Mouse (Mus musculus) spleen, postnatal 4 days (tissue): Measurements from ENCODE around the gene Ppt2.

Source experiments
- DNase-seq, 2 experiments: peaks; one replicate each; pipeline ENCODE4 v3.0.0; 2022; ENCODE audit warnings: low spot score in 2 of 2

The Ppt2 gene

DNA sequence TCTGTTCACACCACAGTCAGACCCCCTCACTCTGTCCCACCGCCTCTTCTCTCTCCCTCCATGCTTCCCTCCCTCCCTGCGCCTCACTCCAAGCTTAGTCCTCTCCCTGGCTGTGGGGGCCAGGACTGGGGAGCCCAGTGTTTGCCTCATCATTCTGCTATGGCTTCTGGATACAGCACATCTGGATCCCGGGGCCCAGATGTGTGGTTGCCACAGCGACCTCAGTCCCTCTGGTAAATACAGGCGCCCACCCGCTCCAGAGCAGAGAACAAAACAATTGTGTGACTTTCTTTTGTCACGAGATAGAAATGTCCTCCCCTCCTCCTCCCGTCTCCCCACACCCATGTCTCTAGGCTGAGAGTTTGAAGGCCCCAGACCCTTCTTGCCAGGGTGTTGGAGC is 28.4 kb upstream of the Ppt2 start:
- no peak for DNase-seq

DNA sequence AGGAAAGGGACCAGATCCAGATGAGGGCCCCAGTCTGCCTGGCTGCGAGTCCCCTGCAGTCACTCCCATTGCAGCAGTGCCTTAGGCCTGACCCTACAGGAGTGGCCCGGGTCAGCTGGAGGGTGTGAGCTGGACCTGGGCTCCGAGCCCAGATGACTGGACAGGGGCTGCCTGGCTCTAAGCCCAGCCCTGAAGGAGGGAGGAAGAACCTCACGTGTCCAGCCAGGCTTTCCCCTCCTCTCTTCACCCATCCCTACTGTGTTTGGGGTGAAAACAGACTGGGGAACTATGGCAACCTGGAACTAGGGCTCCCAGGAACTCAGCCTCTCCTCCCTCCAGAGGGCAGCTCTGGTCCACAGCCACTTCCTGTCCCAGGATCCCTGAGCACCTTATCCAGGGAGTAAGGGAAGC is 27.3 kb upstream of the Ppt2 start:
- DNase-seq = no peak

- DNase-seq = no peak
These were observed 26.9 kb upstream of the Ppt2 start for GRCm38 (mm10) chr17:34655160-34655559.

GRCm38 (mm10) chr17:34654392-34654791 is 26.1 kb upstream of the Ppt2 start:
- DNase-seq = no peak

DNA sequence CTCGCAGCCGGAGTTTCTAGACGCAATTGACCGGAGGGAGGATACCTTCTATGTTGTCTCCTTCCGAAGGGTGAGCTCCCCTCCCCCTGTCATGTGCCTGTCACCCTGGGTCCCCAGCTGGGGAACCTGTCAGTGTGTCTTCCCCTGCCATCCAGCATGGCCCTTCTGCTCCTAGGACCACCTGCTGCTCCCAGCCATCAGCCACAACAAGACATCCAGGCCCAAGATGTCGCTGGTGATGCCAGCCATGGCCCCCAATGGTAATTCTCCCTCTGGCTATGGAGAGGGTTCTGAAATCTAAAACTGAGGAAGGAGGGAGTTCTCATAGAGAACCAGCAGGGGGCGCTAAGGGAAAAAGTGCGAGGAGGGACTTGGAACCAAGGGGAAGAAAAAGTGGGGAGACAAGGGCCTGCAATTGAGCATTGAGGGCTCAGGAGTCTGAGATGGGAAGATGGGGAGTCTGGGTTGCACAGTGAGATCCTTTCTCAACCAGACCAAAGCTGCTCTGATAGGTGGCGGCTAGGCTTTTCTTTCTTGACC is 25.5 kb upstream of the Ppt2 start:
- peak; percentile 57 to 85 for DNase-seq

DNA sequence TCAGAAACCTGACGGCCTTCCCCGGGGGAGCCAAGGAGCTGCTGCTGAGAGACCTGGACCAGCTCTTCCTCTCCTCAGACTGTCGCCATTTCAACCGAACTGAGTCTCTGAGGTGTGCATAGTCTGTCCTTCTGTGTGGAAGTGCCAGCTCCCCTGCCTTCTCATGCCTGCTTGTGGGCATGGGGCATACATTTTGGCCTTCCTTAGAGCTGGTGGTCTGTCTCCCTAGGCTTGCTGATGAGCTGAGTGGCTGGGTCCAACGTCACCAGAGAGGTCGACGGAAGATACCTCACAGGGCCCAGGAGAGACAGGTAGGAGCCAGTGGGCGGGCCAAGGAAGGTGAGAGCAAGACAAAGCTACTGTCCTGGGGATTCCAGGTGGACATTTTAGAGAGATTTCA is 24.7 kb upstream of the Ppt2 start:
- DNase-seq = no peak

DNA sequence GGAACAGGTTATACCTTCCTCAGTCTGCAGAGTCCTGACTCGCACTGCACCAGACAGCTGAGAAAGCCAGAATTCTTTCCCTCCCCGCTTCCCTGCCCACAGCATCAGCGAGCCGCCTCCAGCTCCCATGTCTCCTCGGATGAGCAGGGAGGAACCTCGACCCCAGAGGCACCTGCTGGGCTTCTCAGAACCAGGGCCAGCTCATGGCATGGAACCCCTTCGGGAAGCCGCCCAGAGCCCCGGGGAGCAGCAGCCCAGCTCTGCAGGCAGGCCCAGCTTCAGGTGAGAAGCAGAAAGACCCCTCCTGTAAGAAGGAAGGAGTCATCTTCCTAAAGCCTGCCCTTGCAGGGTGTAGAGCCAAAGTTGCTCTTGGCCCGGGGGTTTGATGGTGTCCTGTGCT is 24.2 kb upstream of the Ppt2 start:
- DNase-seq = no peak

- DNase-seq = peak; percentile 53 to 82
These were observed 23.4 kb upstream of the Ppt2 start for GRCm38 (mm10) chr17:34651507-34652221.

DNA sequence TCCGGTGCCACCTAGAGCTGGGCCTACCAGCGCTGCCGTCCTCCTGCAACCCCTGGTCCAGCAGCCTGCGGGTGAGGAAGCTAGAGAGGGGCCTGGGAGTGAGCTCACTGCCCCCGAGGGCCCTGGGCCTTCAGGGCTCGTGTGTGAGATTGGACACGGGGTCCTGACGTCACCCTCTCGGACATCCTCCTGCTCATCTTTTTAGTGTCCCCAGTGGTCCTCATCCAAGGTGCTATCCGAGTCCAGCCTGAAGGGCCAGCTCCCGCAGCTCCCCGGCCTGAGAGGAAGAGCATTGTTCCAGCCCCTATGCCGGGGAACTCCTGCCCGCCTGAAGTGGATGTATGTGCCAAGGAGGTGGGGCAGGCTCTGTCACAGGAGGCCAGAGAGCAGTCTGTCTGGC is 22.5 kb upstream of the Ppt2 start:
- no peak for DNase-seq

GRCm38 (mm10) chr17:34649106-34649864 is 21.0 kb upstream of the Ppt2 start:
- DNase-seq = peak in 1 of 2 experiments; percentile 59

GRCm38 (mm10) chr17:34648141-34648890 is 20.0 kb upstream of the Ppt2 start:
- DNase-seq = no peak

- peak; percentile 93 to 95 for DNase-seq
These were observed 18.8 kb upstream of the Ppt2 start, which contains the start of gene Atf6b for GRCm38 (mm10) chr17:34646906-34647787. TSS of gene Atf6b (plus strand) at chr17:34647146.

DNA sequence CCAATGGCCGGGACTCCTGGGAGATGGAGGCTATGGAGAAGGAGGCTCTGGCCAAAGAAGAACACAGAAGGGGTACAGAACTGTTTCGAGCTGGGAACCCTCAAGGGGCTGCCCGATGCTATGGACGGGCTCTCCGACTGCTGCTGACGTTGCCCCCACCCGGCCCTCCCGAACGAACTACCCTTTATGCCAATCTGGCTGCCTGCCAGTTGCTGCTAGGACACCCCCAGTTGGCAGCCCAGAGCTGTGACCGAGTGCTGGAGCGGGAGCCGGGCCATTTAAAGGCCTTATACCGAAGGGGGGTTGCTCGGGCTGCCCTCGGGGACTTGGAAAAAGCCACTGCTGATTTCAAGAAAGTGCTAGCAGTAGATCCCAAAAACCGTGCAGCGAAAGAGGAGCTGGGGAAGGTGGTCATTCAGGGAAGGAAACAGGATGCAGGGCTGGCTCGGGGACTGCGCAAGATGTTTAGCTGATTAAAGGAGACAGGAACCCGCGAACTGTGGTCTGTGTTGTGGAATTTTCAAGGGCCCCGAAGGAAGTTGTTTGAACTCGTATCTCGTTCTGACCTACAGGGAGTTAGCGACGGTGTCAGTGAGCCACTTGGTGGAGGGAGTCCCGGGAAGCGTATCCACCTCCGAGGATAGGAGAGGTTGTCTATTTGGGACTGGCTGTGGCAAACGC is 17.7 kb upstream of the Ppt2 start:
- no peak for DNase-seq

DNA sequence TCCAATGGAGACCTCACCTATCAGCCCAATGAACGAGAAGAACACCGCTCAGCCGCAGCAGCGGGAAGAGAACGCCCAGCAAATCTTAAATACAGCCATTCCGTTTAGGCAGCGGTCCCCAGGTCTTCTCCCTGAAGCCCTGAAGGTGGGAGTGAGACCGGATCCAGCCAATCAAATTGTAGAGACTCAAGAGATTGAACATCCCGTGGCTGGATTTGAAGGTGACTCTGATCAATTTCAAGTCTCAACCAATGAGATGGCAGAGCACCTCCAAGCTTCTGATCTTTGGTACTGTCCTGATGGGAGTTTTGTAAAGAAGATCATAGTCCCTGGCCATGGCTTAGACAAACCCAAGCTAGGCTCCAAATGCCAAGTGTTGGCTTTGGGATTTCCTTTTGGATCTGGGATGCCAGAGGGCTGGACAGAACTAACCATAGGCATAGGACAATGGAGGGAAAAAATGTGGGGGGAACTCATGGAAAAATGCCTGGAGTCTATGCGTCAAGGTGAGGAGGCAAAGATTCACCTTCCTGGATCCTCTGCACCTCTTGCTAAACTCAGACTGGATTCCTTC is 17.0 kb upstream of the Ppt2 start:
- no peak for DNase-seq

GRCm38 (mm10) chr17:34644608-34645007 is 16.3 kb upstream of the Ppt2 start, which contains the start of gene Fkbpl:
TSS of gene Fkbpl (plus strand) at chr17:34644764.
- DNase-seq = peak; percentile 91 to 93

DNA sequence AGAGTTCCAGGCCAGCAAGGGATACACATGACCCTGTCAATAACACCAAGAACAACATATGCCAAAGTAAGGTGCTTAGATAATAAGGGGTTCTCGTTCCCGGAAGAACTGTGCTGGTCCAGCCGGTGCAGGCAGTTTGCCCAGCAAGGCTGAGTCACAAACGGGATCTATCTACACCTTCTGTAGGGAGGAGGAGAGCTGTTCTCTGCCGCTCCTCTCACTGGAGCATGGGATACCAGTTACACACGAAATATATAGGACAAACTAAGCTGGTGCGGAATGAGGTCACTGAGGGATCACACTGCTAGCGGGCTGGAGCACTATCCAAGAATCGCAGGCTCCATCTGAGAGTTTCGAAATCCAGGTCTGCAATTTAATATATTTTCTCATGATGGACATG is 15.6 kb upstream of the Ppt2 start:
- DNase-seq = no peak

DNA sequence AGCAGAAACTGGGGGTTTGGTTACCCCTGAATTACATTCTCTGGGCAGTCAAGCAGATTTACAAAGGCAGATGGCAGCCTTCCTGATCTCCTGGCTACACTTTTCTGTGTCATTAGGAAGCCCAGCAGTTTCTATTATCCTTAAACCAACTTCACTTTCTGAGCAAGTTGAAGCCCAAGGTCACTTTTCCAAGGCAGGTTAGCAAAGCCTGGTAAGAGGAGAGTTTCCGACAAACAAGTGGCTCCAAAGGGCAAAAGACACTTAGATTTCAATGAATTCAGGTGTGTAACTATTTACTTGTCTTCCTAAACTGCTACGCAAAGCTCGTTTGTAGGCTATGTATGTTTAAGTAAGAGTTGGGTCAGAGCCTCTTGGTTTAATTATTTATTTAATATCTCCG is 15.1 kb upstream of the Ppt2 start:
- no peak for DNase-seq

GRCm38 (mm10) chr17:34641945-34642344 is 13.6 kb upstream of the Ppt2 start:
- DNase-seq = no peak

DNA sequence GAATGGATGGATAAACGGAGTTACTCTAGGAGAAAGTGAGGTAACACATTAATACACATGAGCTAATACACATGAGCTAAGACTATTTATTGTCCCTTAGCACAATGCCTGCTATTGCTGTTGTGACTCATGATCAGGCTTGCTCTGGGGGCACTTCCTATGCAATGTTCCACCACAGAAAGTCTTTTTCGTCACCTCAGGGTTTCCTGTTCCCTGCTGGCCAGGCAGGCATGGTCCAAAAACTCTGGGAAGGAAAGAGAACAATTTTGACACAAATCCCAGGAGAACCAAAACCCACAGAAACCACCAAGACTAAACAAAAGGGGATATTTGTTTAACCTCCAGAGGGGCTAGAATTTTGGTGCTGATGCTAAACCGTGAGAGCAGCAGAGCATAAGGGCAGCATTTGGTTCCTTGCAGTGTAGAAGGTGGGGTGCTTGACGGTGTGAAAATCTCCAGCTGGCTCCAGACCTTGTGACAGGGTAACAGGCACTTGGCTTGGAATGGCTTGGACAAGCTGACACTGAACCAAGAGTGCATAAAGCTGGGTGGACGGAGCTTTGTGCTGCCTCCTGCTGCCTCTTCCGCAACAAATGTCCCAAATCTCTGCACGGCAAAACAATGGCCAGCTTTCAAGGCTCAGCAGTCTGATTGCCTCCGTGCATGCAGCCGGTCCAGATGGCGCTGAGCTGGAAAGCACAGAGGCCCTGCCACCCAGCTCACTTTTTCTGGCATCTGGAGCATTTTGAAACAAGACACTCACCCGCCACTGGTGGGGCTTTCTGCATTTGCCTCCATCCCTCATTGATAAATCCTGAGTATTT is 12.7 kb upstream of the Ppt2 start:
- DNase-seq = no peak
